Mouse (Mus musculus) C2C12 (cell line): ENCODE measurements around the gene Pole. TPM values are rescaled to one million over a fixed set of nuclear protein-coding genes. Genes with fewer than 3 reads are reported as not detected.
A peak's percentile ranks its signal among the peaks of the same experiment; 100 is the strongest.

Experiments used
- H3K27me3 ChIP-seq: one replicate; pipeline ENCODE4 v1.6.1; 2011; ENCODE audit not compliant: control insufficient read depth, insufficient read depth, insufficient read length
- H3K36me3 ChIP-seq: one replicate; pipeline ENCODE4 v1.6.1; 2011; ENCODE audit not compliant: control insufficient read depth, insufficient read depth
- H3K4me3 ChIP-seq: one replicate; pipeline ENCODE4 v1.5.1; 2011; ENCODE audit warnings: mild to moderate bottlenecking, control low read depth; ENCODE audit not compliant: poor library complexity, insufficient read depth, severe bottlenecking
- H3K79me2 ChIP-seq: one replicate; pipeline ENCODE4 v1.6.1; 2011; ENCODE audit not compliant: control insufficient read depth, insufficient read depth
- H3K79me3 ChIP-seq: one replicate; pipeline ENCODE4 v1.6.1; 2011; ENCODE audit warnings: low read depth, control low read depth
- H3ac ChIP-seq: one replicate; pipeline ENCODE3; 2011; ENCODE audit warnings: low read depth; ENCODE audit not compliant: control insufficient read depth, insufficient read length
- CEBPB ChIP-seq: IDR thresholded peaks from one replicate; pipeline ENCODE4 v1.6.1; 2011; ENCODE audit warnings: low read depth, mild to moderate bottlenecking, control low read depth, moderate library complexity
- CTCF ChIP-seq: IDR thresholded peaks from one replicate; pipeline ENCODE4 v1.5.1; 2011; ENCODE audit not compliant: control insufficient read depth, insufficient read depth, insufficient read length
- FOSL1 ChIP-seq: IDR thresholded peaks from one replicate; pipeline ENCODE4 v1.8.0; 2011; ENCODE audit warnings: mild to moderate bottlenecking, low read length; ENCODE audit not compliant: poor library complexity, insufficient read depth, severe bottlenecking
- MAX ChIP-seq: IDR thresholded peaks from one replicate; pipeline ENCODE4 v1.6.1; 2011; ENCODE audit warnings: mild to moderate bottlenecking, control low read depth
- MYOD1 ChIP-seq: IDR thresholded peaks from one replicate; pipeline ENCODE4 v1.6.1; 2011; ENCODE audit warnings: low read depth; ENCODE audit not compliant: control insufficient read depth, insufficient read length
- MYOG ChIP-seq: IDR thresholded peaks from one replicate; pipeline ENCODE4 v1.6.1; 2011; ENCODE audit not compliant: control insufficient read depth, insufficient read length; ENCODE audit errors: extremely low read depth
- USF1 ChIP-seq: IDR thresholded peaks from one replicate; pipeline ENCODE4 v1.6.1; 2011; ENCODE audit warnings: low read depth, mild to moderate bottlenecking, control low read depth, moderate library complexity
- long read RNA-seq, 2 experiments: library from polyadenylated mRNA; unstranded; transcript quantifications; one replicate each; pipeline ENCODE4 v2.0.0; 2019 to 2020
- polyA plus RNA-seq: library from polyadenylated mRNA; unstranded; fragments of >200 nt; fragmentation: generic; extraction: Trizol; gene quantifications from one replicate; pipeline ENCODE4 v1.2.1, GENCODE M21; 2012; ENCODE audit warnings: missing spikeins

The Pole gene
- 17.4 TPM for polyA plus RNA-seq
- long read RNA-seq, experiment 1, partial matches to known transcripts, result 3 of 4 reads
- long read RNA-seq, experiment 1, other reads (novel, unspliced or antisense), result 1 of 4 reads
- long read RNA-seq, experiment 2, full-length matches to known transcripts, result 20 of 53 reads
- long read RNA-seq, experiment 2, partial matches to known transcripts, result 21 of 53 reads
- long read RNA-seq, experiment 2, other reads (novel, unspliced or antisense), result 12 of 53 reads

- H3K36me3 ChIP-seq, result peaks cover 19% of the 10 kb centered on the region
- peaks cover 24% of the 10 kb centered on the region for H3K79me2 ChIP-seq
- peak within 1 kb of the TSS; percentile 50 for H3K4me3 ChIP-seq
- peak within 1 kb of the TSS; percentile 95 for H3ac ChIP-seq
- H3K27me3 ChIP-seq, result no peaks in the 10 kb centered on the region
- H3K79me3 ChIP-seq, result peaks cover 11% of the 10 kb centered on the region
- TF ChIP-seq USF1, result peak; percentile 36
- TF ChIP-seq FOSL1, result no peak
- TF ChIP-seq MAX, result peak; percentile 63
These were observed at the start of gene Pole, which contains the start of gene Pxmp2 for GRCm38 (mm10) chr5:110285770-110286445. Pole (plus strand) TSS chr5:110286306. Pxmp2 (minus strand) TSS chr5:110286186.

- H3K36me3 ChIP-seq, result peaks cover 88% of the 10 kb centered on the region
- no peaks in the 10 kb centered on the region for H3K79me3 ChIP-seq
- H3ac ChIP-seq, result no peak overlapping the region
- no peak overlapping the region for H3K4me3 ChIP-seq
- no peaks in the 10 kb centered on the region for H3K27me3 ChIP-seq
- no peaks in the 10 kb centered on the region for H3K79me2 ChIP-seq
- TF ChIP-seq USF1 (no peak), CTCF (no peak), FOSL1 (no peak), MYOD1 (no peak), MYOG (no peak), CEBPB (no peak), MAX (no peak)
These were observed 42.0 kb upstream of the Pole start for GRCm38 (mm10) chr5:110244091-110244490.

- Histone ChIP-seq H3ac (no peak overlapping the region), H3K27me3 (no peaks in the 10 kb centered on the region), H3K79me2 (peaks cover 52% of the 10 kb centered on the region), H3K36me3 (peaks cover 43% of the 10 kb centered on the region), H3K79me3 (peaks cover 39% of the 10 kb centered on the region), H3K4me3 (no peak overlapping the region)
- TF ChIP-seq CEBPB (no peak), MYOG (no peak), USF1 (no peak), MAX (no peak), CTCF (no peak), FOSL1 (no peak), MYOD1 (no peak)
These were observed 19.2 kb upstream of the Pole start for GRCm38 (mm10) chr5:110266941-110267340.

GRCm38 (mm10) chr5:110269141-110270101 is 16.7 kb upstream of the Pole start, which contains the start of gene Pgam5:
Pgam5 (minus strand) TSS chr5:110269913.
- peak within 1 kb of the TSS; percentile 91 for H3K4me3 ChIP-seq
- TF ChIP-seq CTCF (peak; percentile 80), MAX (peak; percentile 49), MYOG (no peak), MYOD1 (no peak)
- H3K79me3 ChIP-seq, result peaks cover 38% of the 10 kb centered on the region
- H3ac ChIP-seq, result peak within 1 kb of the TSS; percentile 79
- peaks cover 52% of the 10 kb centered on the region for H3K79me2 ChIP-seq
- no peaks in the 10 kb centered on the region for H3K27me3 ChIP-seq
- peaks cover 34% of the 10 kb centered on the region for H3K36me3 ChIP-seq

GRCm38 (mm10) chr5:110270242-110270641 is 15.9 kb upstream of the Pole start:
- TF ChIP-seq MYOG (no peak), USF1 (no peak), MAX (no peak), CEBPB (no peak), FOSL1 (no peak)
- H3ac ChIP-seq, result no peak overlapping the region
- H3K79me3 ChIP-seq, result peaks cover 35% of the 10 kb centered on the region
- H3K36me3 ChIP-seq, result peaks cover 26% of the 10 kb centered on the region
- peaks cover 43% of the 10 kb centered on the region for H3K79me2 ChIP-seq
- no peaks in the 10 kb centered on the region for H3K27me3 ChIP-seq
- H3K4me3 ChIP-seq, result no peak overlapping the region
